Mouse (Mus musculus): ENCODE data around the gene Hes1. TPM values are rescaled to one million over a fixed set of nuclear protein-coding genes. Genes with fewer than 3 reads are reported as not detected.
A peak's percentile ranks its signal among the peaks of the same experiment; 100 is the strongest.

Hes1 gene
- total RNA-seq (2014; fragmentation: Nextera tagmentation) (1.5 and 6.9 TPM in 2 replicates), total RNA-seq (2017) (2.9 and 5.1 TPM in 2 replicates)

DNA sequence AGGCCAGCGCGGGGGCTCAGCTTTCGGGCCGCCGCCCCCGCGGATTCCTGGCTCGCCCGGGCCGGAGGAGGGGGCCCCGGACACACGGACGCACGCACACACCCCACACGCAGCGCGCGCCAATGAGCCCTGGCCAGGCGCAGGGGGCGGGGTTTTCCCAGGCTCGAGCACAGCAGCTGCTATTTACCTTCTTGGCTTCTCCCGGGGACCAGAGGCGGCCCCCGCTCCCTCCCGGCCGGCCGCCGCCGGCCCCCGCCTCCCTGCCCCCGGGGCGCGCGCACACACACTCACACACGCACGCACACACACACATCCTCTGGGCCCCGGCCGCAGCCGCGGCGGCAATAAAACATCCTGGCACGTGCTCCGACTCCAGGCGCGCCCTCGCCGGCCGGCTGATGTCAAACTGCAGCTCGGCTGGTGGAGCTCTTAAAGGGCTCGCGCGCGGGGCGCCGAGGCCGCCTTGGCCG, at the start of gene Hes1:
Gene Hes1, plus strand, starts transcription at position 401 of the 470 bp plus-strand sequence.
- no peak; the same call in 1 of the 2 replicates for ATAC-seq (replicated peaks; ENCODE audit: low FRiP score, low TSS enrichment, poor library complexity, severe bottlenecking)

DNA sequence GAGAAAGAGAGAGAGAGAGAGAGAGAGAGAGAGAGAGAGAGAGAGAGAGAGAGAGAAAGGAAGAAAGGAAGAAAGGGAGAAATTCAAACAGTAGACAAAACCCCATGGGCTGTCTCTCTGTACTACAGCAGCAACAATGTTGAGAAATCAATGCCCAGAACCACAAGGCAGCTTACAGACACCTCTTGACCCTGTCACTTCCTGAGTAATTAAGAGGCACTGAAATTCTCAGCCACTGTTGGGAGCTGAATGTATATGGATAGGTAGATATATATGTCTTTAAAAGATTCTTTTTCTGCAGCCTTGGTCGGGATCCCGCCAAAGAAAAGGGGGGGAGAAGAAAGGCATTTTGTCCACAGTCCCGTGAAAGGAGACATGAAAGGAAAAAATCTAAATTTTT, 48.1 kb upstream of the Hes1 start:
- ATAC-seq (replicated peaks; ENCODE audit: low FRiP score, low TSS enrichment, poor library complexity, severe bottlenecking) = no peak

DNA sequence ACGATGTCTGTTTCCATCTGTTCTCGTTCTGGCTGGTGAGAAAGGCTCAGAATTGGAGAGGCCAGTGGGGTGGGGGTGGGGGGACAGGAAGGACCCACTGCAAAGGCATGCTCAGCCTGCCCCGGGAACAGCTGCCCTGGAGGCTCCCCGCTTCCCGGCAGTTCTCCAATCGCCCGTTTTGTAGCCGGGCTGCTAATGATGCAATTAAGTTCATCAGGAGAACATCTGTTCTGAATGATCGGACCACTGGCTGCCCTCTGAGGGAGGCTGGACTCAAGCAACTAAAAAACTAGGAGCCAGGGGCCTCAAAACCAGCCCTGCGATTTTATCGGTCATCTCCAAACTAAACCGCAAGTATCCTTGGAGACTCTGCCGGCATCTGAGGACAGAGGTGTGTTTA, 44.1 kb upstream of the Hes1 start:
- no peak for ATAC-seq (replicated peaks; ENCODE audit: low FRiP score, low TSS enrichment, poor library complexity, severe bottlenecking)

DNA sequence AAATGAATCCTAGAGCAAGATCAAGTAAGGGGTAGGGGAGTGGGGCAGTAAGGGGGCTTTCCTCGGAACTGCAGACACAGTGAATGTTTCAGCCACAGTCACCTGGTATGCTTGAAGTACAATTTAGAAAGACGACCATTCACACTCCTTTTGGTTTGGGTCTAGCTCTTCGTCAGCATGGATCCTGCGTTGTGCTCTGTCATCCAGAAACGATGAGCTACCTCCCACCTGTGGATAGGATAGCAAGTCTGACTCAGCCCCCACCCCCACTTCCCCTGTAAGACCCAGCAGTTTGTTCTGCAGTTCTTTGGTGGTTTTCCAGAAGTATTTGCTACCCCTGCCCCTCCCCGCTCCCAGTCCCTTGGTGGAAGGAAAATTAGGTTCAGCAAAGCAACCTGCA, 41.8 kb upstream of the Hes1 start:
- ATAC-seq (replicated peaks; ENCODE audit: low FRiP score, low TSS enrichment, poor library complexity, severe bottlenecking) = no peak

DNA sequence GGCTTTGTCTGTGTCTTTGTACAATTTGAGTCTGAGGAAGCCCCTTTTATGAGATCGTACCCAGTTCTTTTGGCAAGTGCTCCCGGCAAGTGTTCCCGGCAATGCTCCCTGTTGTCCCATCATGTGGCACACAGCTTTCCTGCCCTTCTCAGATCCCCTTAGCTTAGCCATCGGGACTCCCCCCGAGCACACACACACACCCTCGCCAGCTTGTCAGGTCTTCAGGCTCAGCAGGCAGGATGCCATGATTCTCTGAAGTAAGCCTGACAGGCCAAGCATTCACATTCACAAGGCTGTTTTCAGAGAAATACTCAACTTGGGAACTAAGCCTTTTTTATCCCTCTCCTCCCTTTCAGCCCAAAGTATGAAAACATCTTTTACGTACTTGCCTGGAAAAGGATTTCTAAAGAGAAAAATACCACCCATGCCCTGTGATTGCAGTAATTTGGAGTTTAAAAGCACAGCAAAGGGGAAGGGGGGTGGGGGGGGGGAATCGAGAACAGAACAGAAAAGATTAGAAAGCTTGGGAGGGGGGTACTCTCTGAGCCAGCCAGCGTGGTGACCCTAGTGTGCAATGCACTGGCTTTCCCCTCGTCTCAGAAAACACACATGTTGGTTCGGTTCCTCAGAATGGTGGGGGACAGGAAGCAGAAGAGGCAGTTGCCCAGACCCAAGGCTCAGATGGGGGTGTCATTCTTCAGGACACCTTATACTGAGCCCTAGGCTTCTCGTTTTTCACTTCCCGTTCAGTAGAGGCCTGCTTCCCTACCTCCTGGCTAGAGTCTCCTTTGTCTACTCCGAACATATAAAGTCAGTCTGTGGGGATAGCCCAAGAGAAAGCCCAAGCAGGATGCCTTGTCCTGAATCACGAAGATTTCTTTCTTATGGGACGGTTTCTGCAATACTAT, 41.0 kb upstream of the Hes1 start:
- ATAC-seq (replicated peaks; ENCODE audit: low FRiP score, low TSS enrichment, poor library complexity, severe bottlenecking) = no peak

DNA sequence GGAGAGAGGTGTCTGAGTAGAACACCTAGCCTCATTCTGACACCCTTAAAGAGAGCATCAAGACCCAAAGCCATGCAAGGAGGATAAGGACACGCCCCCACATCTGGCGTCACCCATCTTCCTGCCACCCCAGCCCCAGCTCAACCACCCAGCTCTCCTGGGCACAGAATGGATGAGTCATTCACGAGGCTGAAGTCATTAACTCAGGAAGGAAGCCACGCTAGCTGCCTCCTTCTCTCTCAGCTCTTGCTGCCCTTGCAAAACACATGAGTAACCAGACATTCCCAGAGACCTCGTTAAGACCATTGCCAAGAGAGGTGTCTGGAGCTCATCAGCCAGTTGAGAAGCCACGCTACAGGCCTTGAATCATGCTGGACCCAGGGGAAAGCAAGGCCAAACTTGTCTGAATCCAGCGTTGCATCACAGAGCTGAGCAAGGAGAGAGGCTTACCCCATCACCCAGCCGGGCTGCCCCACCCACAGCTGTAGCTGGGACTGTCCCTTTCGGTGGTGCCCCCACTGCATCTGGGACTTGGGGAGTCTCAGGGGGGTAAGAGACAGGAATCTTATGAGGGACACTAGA, 39.4 kb upstream of the Hes1 start:
- peak; percentile 59; the same call in 1 of the 2 replicates for ATAC-seq (replicated peaks; ENCODE audit: low FRiP score, low TSS enrichment, poor library complexity, severe bottlenecking)

DNA sequence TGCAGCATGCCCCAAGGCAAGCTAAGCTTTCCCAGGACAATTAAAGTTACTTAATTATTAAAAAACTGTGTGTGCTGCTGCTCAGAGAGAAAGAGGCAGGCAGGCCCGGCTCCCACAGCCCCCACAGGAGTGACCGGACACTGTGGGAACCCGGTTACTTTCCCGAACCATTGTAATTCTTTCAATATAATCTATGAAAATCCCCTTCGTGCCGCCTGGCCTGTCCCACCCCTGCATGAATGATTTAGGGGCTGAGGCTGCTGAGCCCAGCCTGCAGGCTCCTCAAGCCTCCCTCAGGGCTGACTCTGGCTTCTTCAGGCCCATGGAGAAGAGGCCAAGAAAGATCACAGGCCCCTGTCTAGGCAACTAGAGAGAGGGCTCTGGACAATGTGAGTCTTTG, 36.0 kb upstream of the Hes1 start:
- no peak for ATAC-seq (replicated peaks; ENCODE audit: low FRiP score, low TSS enrichment, poor library complexity, severe bottlenecking)

DNA sequence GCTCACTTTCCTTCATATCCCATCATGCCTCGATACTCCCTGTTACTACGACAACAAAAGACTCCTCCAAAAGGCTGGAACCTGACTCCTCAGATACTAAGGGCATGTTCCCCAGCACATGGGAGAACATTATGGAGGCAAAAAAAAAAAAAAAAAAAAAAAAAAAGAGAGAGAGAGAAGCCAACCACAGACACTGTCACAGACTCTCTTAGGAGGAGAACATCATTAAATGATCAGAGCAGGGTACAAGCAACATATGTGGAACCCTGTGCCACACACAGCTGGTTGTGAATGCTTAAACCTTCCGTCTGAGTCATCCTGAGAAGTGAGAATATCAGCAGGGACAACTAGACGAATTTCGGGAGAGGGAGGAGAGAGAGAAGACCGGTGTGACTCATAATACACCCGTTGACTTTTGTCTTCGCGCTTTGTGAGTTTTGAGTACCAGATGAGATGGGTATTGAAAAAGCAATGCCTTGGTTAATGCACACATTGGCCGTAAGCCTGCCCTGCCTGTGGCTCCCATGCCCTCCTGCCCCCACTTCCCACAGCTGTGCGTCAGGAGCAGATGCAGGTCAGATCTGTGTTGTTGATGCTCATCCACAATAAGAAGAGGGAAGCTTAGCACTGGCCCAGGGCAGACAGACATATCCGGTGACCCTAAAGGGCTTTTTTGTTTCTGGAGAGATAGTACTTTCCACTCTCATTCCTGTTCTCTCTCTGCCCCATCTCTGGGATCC, 34.8 kb upstream of the Hes1 start:
- ATAC-seq (replicated peaks; ENCODE audit: low FRiP score, low TSS enrichment, poor library complexity, severe bottlenecking) = no peak

DNA sequence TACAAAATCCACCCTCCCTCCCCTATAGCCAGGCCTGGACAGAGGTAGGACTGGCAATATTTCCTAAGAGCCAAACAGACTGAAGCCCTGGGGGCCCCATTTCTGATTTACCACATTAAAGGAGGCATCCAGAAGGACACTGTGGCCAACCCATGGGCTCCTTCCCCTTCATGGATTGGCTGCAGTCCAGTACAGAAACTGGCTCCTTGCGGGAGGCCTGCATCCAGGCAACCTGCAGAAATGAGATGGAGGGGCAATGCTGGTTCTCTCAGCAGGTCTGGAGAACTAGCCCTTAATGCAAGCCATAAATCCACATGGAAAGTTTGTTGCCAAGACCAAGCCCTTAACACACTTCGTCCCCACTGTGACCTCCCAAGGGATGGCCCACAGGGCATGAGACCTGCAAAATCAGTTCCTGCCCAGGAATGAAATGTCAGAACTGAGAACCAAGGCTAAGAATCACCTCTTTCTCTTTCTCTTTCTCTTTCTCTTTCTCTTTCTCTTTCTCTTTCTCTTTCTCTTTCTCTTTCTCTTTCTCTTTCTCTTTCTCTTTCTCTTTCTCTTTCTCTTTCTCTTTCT, 31.8 kb upstream of the Hes1 start:
- no peak for ATAC-seq (replicated peaks; ENCODE audit: low FRiP score, low TSS enrichment, poor library complexity, severe bottlenecking)

DNA sequence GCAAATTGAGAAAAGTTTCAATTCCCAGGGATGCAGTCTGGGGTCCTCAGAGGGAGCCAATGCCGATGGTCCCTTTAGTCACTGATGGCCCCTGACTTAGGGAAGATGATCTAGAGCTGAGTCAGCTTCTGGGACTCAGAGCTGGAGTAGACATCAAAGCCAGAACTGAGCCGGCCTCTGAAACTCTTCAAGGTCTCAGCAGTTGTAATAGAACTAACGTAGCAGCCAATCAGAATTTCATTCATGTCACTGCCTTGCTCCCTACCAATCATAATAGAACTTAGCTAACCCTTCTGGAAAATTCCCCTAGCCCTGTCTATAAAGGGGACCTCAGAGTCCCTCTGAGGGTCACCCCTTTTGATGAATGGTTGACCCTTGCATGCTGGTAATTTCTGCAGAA, 30.8 kb upstream of the Hes1 start:
- ATAC-seq (replicated peaks; ENCODE audit: low FRiP score, low TSS enrichment, poor library complexity, severe bottlenecking) = no peak

DNA sequence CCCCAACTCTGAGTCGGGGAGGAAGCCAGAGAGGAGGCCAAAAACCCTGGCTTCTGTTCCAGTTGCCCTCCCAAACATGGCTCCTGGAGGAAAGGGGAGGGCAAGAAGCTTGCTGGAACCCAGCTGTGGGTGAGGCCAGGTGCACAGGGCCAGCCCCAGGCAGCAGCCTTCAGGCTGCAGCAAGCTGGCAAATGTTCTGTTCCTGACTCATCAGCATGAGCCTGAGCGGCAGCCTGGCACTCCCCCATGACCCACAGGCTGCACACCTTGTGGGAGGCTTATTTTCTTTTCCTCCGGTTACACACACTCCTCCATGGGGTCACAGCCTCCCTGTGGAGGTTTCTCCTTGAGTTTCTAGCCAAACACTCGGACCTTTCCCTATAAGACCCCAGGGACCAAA, 30.2 kb upstream of the Hes1 start:
- no peak for ATAC-seq (replicated peaks; ENCODE audit: low FRiP score, low TSS enrichment, poor library complexity, severe bottlenecking)

DNA sequence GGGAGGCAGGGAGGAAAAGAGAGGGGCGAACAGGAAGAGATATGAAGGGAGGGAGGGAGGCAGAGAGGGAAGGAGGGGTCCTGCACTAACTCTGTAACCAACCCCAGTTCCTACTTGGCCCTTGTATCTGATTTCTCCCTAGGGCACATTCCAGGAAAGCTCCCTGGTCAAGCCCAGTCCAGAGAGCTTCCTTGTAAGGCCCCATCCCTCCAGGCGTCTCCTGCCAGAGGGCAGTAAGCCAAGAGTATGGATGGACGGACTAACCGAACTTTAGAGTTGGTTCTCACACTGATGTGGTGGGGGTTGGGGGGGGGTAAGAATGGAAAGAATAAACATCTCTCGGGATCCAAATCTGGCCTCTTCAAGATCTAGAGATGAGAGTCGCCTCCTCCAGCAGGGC, 29.7 kb upstream of the Hes1 start:
- no peak for ATAC-seq (replicated peaks; ENCODE audit: low FRiP score, low TSS enrichment, poor library complexity, severe bottlenecking)

DNA sequence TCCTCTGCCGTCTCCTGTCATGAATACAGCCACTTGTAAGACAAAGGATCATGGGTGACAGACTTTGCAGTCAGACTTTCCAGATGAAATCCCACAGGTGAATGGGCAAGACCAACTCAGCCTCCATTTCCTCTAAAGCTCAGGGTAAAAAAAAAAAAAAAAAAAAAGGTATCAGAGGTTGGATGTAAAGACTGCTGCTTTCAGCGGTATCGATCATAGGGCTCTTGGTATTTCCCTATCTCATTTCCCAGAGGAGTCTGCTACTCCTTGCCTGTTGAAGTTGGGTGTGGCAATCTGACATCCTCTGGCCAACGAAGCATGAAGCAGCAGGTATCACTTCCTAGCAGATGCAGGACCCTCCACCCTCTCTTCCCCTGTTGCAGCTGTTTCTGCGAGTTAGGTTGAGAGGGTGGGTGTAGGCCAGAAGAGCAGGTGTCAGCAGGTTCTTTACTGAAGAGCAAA, 29.2 kb upstream of the Hes1 start:
- no peak for ATAC-seq (replicated peaks; ENCODE audit: low FRiP score, low TSS enrichment, poor library complexity, severe bottlenecking)

DNA sequence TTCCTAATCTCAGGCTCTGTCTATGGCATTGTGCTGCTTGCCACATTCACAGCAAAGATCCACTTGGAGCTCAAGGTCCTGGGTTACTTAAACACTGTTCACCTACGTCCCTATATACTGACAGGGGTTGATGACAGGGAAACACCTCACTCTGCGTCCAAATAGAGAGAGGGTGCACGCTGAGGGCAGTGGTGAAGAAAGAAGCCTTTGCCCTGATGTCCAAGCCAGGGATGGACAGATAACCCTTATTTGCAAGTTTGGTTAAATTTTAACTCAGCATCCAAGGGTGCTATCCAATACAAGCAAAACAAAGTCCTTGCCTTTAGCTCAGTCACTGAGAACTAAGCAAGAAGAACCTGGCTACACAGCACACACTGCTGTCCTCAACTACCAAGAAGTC, 28.1 kb upstream of the Hes1 start:
- ATAC-seq (replicated peaks; ENCODE audit: low FRiP score, low TSS enrichment, poor library complexity, severe bottlenecking) = no peak

DNA sequence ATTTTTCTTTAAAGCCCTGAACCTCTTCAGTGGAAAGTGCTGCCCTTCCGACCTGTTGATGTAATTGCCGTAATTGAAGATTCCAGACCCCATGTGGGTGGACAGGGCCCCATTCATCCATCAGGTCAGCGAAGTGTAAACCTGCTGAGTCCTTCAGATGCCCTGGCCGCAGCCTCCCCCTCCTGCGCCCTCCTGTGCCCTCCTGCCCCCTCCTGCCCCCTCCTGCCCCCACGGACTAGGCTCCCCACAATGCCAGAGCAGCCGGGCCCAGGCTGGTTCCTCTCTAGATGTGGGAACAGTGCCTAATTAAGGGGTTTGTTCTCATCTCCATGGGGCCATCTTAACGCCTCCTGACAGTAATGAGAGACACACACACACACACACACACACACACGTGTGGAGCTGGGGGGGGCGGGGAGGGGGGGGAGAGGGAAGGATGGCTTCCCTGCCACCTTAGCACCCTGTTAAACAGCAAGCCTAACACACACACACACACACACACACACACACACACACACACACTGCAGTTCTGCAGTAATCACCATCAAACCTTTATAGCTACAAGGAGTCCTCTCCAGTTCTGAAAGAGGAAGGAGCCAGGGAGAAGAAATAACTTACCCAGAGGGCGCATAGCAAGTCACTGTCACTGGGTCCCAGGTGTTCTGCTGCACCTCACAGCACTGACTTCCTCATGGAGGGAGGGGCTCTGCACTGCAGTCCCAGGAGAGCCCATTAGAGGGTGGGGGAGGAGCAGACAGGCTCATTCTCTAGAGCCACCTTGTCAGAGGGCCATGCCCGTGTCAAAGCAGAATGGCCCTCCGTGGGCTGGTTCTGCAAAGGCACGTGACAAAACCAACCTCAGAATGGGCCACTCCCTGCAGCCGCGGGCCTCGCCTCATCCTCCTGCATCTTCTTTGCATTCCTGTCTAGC, 25.3 kb upstream of the Hes1 start:
- ATAC-seq (replicated peaks; ENCODE audit: low FRiP score, low TSS enrichment, poor library complexity, severe bottlenecking) = peak; percentile 81

DNA sequence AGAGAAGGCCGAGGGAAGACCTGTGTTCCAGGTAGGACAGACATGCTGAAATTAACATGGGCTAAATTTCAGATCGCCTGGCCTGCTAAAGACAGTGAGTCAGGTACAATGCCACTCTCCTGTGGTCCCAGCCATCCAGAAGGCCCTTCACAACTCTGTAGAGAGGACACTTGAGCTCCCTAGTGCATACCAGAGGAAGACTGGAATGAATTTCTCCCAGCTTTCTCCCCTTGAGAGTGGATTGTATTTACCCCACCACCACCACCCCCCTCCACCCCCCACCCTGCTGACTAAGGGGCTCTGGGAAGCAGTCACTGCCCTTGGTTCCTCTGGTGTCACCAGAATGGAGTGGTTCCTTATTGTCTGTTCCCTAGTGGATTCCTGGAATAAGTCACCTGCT, 24.3 kb upstream of the Hes1 start:
- no peak for ATAC-seq (replicated peaks; ENCODE audit: low FRiP score, low TSS enrichment, poor library complexity, severe bottlenecking)

DNA sequence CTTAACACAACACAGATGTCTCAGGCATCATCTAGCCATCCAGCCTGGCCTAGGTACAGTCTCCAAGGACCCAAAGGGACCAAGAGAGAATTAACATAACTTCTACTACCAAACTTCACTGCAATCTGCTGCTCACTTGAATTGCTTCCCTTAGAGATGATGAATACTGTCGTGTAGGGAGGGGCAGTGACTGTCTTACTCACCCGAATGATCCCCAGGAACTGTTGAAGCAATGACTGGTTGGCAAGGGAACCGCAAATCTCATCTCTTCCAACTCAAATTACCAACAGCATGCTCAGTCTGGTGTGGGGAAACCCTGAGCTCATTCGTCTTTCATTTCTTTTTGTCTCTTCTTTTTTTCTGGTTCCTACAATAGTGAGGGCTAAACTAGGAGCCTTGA, 21.3 kb upstream of the Hes1 start:
- ATAC-seq (replicated peaks; ENCODE audit: low FRiP score, low TSS enrichment, poor library complexity, severe bottlenecking) = no peak

DNA sequence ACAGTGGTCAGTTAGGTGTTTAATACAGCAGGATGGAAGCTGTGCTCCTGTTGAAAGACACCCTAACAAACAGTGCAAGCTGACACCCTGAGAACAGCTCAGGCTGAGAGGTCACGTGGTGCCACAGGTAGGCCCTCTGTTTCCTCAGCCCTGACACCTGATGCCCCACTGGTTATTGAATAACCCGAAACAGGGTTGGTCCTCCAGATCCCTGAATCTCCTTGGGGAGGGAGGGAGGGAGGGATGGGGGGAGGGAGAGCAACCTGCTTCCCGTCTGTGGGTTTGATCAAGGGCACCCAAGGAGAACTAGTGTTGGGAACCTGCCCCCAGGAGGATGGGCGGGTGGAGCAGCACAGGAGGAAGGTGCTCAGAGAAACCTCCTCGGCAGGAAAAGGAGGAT, 18.6 kb upstream of the Hes1 start:
- no peak for ATAC-seq (replicated peaks; ENCODE audit: low FRiP score, low TSS enrichment, poor library complexity, severe bottlenecking)

DNA sequence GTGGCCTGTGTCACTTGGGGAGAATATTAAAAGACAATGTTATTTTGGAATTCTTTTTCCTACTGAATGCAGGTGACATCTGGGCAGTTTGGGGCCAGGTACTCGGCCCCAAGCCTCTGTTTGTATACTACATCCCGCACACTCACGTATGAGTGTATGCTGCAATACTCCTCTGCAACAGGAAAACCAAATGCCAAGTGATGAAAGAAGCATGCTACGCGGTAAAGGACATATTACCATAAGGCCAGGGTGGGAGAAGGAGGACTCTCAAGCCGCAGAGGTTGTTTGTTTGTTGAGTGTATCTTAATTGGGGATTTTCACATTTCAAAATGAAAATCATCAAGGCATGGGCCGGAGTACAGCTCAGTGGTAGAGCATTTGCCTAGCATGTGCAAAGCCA, 17.2 kb upstream of the Hes1 start:
- no peak for ATAC-seq (replicated peaks; ENCODE audit: low FRiP score, low TSS enrichment, poor library complexity, severe bottlenecking)
